39 mouse cellular contexts compared by ENCODE assay signal in the genomic region with DNA sequence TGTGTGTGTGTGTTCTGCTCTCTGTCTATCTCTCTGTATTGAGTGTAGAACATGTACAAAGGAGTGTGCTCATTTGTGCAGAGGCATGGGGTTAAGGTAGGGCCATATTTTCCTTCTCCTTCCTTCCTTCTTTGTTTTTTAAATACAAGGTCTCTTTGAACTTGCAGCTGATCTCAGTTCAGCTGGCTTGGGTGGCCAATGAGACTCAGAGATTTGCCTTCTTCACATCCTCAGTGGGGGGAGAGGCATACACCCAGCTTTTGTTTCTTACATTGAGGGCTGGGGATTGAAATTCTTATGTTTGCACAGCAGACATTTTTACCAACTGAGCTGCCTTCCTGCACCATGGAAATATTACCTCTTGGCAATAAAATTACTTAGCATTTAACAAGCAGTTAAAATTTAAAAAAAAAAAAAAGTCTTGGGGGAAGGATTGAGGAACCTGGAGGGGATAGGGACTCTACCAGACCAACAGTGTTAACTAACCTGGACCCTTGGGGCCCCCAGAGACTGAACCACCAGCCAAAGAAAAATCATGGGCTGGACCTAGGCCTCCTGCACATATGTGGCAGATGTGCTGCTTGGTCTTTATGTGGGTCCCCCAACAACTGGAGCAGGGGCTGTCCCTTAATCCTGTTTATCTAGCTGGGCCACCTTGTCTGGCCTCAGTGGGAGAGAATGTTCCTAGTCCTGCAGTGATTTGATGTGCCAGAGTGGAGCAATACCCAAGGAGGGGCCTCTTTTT. TPM values are rescaled to one million over a fixed set of nuclear protein-coding genes. Genes with fewer than 3 reads are reported as not detected.
A peak's percentile ranks its signal among the peaks of the same experiment; 100 is the strongest.
DNase-seq lines count a peak whose midpoint lies in the region; ATAC-seq lines count a peak whose summit lies in the region.
"Had no signal": no experiment of that assay in that cellular context is flagged by ENCODE, and none has a peak within 500 bp of the region (broad histone marks: within the 10 kb centered on the region; RNA-seq: fewer than 3 reads in every experiment).

No protein-coding gene starts in this region.

- H3K4me1 ChIP-seq in neural tube, embryonic 13.5 days (replicated peaks) = 0 out of 2 replicates have a peak, but pooled peaks cover 13% of the 10 kb centered on the region
- H3K4me1 ChIP-seq in neural tube, embryonic 15.5 days = peaks cover 4% of the 10 kb centered on the region; the same call in 1 of the 2 replicates
- H3K4me1 ChIP-seq in embryonic facial prominence, embryonic 10.5 days = no peaks in the 10 kb centered on the region
- H3K4me1 ChIP-seq: embryonic facial prominence, embryonic 13.5 days; lung, embryonic 15.5 days had no signal

- ATAC-seq in neural tube, embryonic 13.5 days (ENCODE audit: low read depth) = no peak
- ATAC-seq in neural tube, embryonic 15.5 days (ENCODE audit: low FRiP score) = no peak
- ATAC-seq: forebrain, embryonic 16.5 days; midbrain, embryonic 16.5 days had no signal

- H3K4me2 ChIP-seq in neural tube, embryonic 13.5 days = no peak overlapping the region
- no peak overlapping the region for H3K4me2 ChIP-seq in neural tube, embryonic 15.5 days
- H3K4me2 ChIP-seq: embryonic facial prominence, embryonic 13.5 days; heart, embryonic 15.5 days; hindbrain, embryonic 13.5 days; limb, embryonic 13.5 days; liver, embryonic 11.5 days; lung, embryonic 15.5 days; midbrain, embryonic 11.5 days; neural tube, embryonic 12.5 days had no signal

- no peak overlapping the region for H3K9ac ChIP-seq in neural tube, embryonic 13.5 days
- no peak overlapping the region for H3K9ac ChIP-seq in neural tube, embryonic 15.5 days (replicated peaks)
- H3K9ac ChIP-seq: embryonic facial prominence, embryonic 13.5 days; heart, embryonic 15.5 days; hindbrain, embryonic 13.5 days; limb, embryonic 13.5 days; lung, embryonic 15.5 days; neural tube, embryonic 12.5 days had no signal

- peak overlapping the region; percentile 9; the same call in 1 of the 2 replicates for H3K27ac ChIP-seq in neural tube, embryonic 13.5 days (replicated peaks)
- H3K27ac ChIP-seq in neural tube, embryonic 15.5 days (replicated peaks) = no peak overlapping the region
- no peak overlapping the region for H3K27ac ChIP-seq in embryonic facial prominence, embryonic 10.5 days (replicated peaks)
- H3K27ac ChIP-seq: embryonic facial prominence, embryonic 13.5 days; heart, embryonic 15.5 days; hindbrain, embryonic 13.5 days; kidney, postnatal 0 days; limb, embryonic 13.5 days; lung, embryonic 15.5 days; neural tube, embryonic 12.5 days had no signal

- intact Hi-C loops in gastrocnemius, postnatal 36 days (cut with DNase I) = no loop called here

- H3K27me3 ChIP-seq in neural tube, embryonic 13.5 days = no peaks in the 10 kb centered on the region
- H3K27me3 ChIP-seq in neural tube, embryonic 15.5 days (replicated peaks) = no peaks in the 10 kb centered on the region
- H3K27me3 ChIP-seq in embryonic facial prominence, embryonic 10.5 days (replicated peaks; ENCODE audit: low read depth, poor library complexity, severe bottlenecking) = no peaks in the 10 kb centered on the region
- H3K27me3 ChIP-seq: embryonic facial prominence, embryonic 13.5 days; heart, embryonic 15.5 days; hindbrain, embryonic 13.5 days; limb, embryonic 13.5 days; lung, embryonic 15.5 days; neural tube, embryonic 12.5 days had no signal

- H3K36me3 ChIP-seq in neural tube, embryonic 13.5 days = no peaks in the 10 kb centered on the region
- H3K36me3 ChIP-seq in neural tube, embryonic 15.5 days = no peaks in the 10 kb centered on the region
- H3K36me3 ChIP-seq in embryonic facial prominence, embryonic 10.5 days (replicated peaks) = no peaks in the 10 kb centered on the region
- H3K36me3 ChIP-seq: embryonic facial prominence, embryonic 13.5 days; G1E; heart, embryonic 15.5 days; hindbrain, embryonic 13.5 days; limb, embryonic 13.5 days; lung, embryonic 15.5 days; neural tube, embryonic 12.5 days had no signal

- H3K4me3 ChIP-seq in neural tube, embryonic 13.5 days = no peak overlapping the region
- no peak overlapping the region for H3K4me3 ChIP-seq in neural tube, embryonic 15.5 days (replicated peaks)
- no peak overlapping the region for H3K4me3 ChIP-seq in embryonic facial prominence, embryonic 10.5 days
- H3K4me3 ChIP-seq: embryonic facial prominence, embryonic 13.5 days; erythroblast, embryonic 14.5 days; heart, embryonic 15.5 days; hindbrain, embryonic 13.5 days; limb, embryonic 13.5 days; lung, embryonic 15.5 days; neural tube, embryonic 12.5 days had no signal

- peak; percentile 45 for DNase-seq in induced T-regulatory cell, adult 2 months (ENCODE audit: low read depth)
- peak; percentile 17 to 34 for DNase-seq in thymus, postnatal 10 days (ENCODE audit: low spot score in 2 of 2)
- DNase-seq in gastrocnemius, postnatal 36 days = no peak
- no peak for DNase-seq in embryonic facial prominence, embryonic 10.5 days (ENCODE audit: low spot score)
- no peak for DNase-seq in urinary bladder, postnatal 10 days (ENCODE audit: low spot score)
- DNase-seq: adrenal gland, postnatal 14 days; cerebellum, adult 11 months; cerebellum, adult 9-10 months; heart, postnatal 4 days; kidney, adult 18-20 months; kidney, postnatal 4 days; retina, postnatal 1 day; right cerebral cortex, postnatal 14 days had no signal

- no peaks in the 10 kb centered on the region for H3K9me3 ChIP-seq in neural tube, embryonic 13.5 days
- H3K9me3 ChIP-seq in neural tube, embryonic 15.5 days (replicated peaks) = no peaks in the 10 kb centered on the region
- no peaks in the 10 kb centered on the region for H3K9me3 ChIP-seq in embryonic facial prominence, embryonic 10.5 days
- H3K9me3 ChIP-seq: embryonic facial prominence, embryonic 13.5 days; G1E; heart, embryonic 15.5 days; hindbrain, embryonic 13.5 days; lung, embryonic 15.5 days; neural tube, embryonic 12.5 days had no signal

RNA-seq across cellular contexts. Expression of a gene that starts 50.8 kb away (rescaled TPM):
- polyA plus RNA-seq in neural tube, embryonic 13.5 days (2015; fragmentation: Nextera tagmentation; extraction: Ambion mirVana) = not detected in 2 replicates
- not detected in 2 replicates for polyA plus RNA-seq in neural tube, embryonic 15.5 days (2015; fragmentation: Nextera tagmentation; extraction: Ambion mirVana)
- not detected for total RNA-seq in gastrocnemius, postnatal 36 days (2021)
- not detected in 2 replicates for polyA plus RNA-seq in embryonic facial prominence, embryonic 10.5 days (2016; fragmentation: Nextera tagmentation; extraction: Ambion mirVana)
- total RNA-seq: adrenal gland, postnatal 14 days; G1E; gastrocnemius, adult 8-10 months; heart, postnatal 4 days; layer of hippocampus, adult 8-10 months; layer of hippocampus, postnatal 25 days; left cerebral cortex, adult 8-10 months; left cerebral cortex, postnatal 36 days; megakaryocyte, adult 5-6 weeks had no signal
- polyA plus RNA-seq: embryonic facial prominence, embryonic 13.5 days; erythroblast, embryonic 14.5 days; forebrain, embryonic 11.5 days; forebrain, embryonic 16.5 days; G1E; gonadal fat pad, adult 2 months; heart, embryonic 15.5 days; hindbrain, embryonic 13.5 days; kidney, postnatal 0 days; limb, embryonic 13.5 days; liver, embryonic 11.5 days; liver, embryonic 16.5 days; lung, embryonic 15.5 days; midbrain, embryonic 11.5 days; midbrain, embryonic 16.5 days; neural tube, embryonic 12.5 days; small intestine, adult 2 months; stomach, embryonic 16.5 days had no signal

Comparison
In these comparisons a context has a peak if more than half of its experiments do, and no peak if none do; other contexts are left out.
1. DNase-seq: peak in induced T-regulatory cell, adult 2 months (single experiment) and thymus, postnatal 10 days (2 of 2); none in gastrocnemius, postnatal 36 days (0 of 2), embryonic facial prominence, embryonic 10.5 days (single experiment) and urinary bladder, postnatal 10 days (single experiment).